Mouse (Mus musculus): ENCODE data around the gene Arhgef28.

DNA sequence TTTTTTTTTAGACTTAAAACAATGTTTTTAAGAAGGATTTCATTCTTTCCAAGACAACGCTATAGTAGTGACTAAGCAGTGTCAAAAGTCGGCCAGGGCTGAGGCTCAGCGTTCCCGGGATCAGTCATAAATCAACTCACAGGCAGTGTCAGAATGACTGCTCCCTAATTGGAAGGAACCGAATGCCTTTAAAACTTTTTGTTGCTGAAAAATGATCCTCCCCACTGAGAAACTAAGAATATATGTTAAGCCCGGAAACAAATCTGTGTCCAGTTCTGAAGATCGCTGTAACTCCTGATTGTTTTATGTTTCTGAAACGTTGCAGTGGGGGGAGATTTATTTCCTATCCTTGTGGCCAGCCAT is 278.1 kb downstream of the Arhgef28 start:
- TF ChIP-seq USF1 (IDR thresholded peaks at IDR 0.05; ENCODE audit: low read depth) (no peak), CTCF (IDR thresholded peaks at IDR 0.05; ENCODE audit: control insufficient read depth, insufficient read depth, insufficient read length) (no peak), MYOD1 (IDR thresholded peaks at IDR 0.05; ENCODE audit: control insufficient read depth, insufficient read length, low read depth) (no peak), MAX (IDR thresholded peaks at IDR 0.05) (no peak), CEBPB (IDR thresholded peaks at IDR 0.05; ENCODE audit: low read depth) (no peak)

Measured in C2C12 (cell line).